Mouse (Mus musculus): ENCODE results near the gene Adora2a. TPM values are rescaled to one million over a fixed set of nuclear protein-coding genes. Genes with fewer than 3 reads are reported as not detected.
"Not testable (repeated sequence)": the region's sequence is repeated elsewhere in the genome, so short reads cannot be mapped to it uniquely, and the experiment has no call there.

The Adora2a gene
- polyA plus RNA-seq, 1 experiment from 2014 or later, result 5.1 TPM

DNA sequence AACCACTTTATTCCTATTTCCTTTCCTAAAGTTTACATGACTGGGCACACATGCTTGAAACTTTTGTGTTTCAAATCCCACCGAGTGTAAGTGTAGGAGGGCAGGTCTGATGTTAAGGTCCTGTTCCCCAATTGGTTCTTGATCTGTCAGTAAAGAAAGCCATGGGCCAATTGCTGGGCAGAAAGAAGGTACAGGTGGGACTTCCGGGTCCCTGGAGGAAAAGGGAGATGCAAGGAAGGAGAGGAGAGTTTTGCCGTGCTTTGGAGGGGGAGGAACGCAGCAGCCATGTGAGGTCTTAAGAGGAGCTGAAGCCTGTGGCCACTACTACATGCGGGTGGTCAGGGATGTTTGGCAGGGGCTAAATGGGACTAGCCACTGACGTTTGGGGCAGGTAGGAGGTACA, 48.6 kb downstream of the Adora2a start:
- Histone ChIP-seq H3K36me3 (ENCODE audit: control insufficient read depth, insufficient read depth, low read length) (no peaks in the 10 kb centered on the region), H3K4me3 (replicated peaks; ENCODE audit: low read depth, low read length) (no peak overlapping the region), H3K9me3 (ENCODE audit: control insufficient read depth, low read length) (no peaks in the 10 kb centered on the region), H3K27me3 (ENCODE audit: control insufficient read depth, insufficient read depth, low read length) (no peaks in the 10 kb centered on the region), H3K9ac (replicated peaks; ENCODE audit: low read length) (no peak overlapping the region), H3K4me1 (ENCODE audit: control insufficient read depth, insufficient read depth, low read length) (0 out of 2 replicates have a peak, but pooled peaks cover 4% of the 10 kb centered on the region), H3K27ac (replicated peaks; ENCODE audit: low read depth, low read length) (no peak overlapping the region), H3K4me2 (ENCODE audit: low read length) (no peak overlapping the region)
- DNase-seq (no peak), ATAC-seq (ENCODE audit: low FRiP score, low TSS enrichment) (no peak)
- 52% methylated on average over 6 of the region's 6 CpGs for WGBS

DNA sequence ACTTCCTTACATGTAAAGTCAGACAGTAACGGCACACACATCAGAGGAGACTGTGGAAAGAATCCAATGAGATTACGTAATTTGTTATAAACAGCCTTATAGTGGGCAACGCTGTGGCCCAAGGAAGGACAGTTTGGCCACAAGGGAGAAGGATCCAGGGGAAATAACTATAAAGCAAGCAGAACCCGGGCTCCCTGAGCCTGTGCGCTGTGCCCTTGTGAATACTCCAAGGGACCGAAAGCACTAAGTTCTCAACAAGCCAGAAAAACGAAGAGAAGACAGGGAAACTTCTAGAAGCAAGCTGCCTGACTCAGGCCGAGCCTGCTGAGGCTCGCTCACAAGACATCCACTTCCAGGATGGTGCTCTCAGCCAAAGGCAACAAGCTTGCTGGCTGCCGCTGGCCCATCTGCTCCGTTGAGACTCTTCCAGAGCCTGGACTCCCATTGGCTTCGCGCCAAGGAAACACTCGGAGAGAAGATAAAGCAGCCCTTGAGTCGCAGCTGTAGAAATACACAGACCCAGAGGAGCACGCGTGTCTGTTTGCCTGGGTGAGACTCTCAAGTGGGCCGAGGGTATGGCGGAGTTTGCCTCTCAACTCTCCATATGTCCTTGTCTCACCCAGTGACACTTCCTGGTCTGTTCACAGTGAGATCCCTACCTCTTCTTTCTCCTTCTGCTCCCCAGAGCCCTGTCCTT, 57.1 kb downstream of the Adora2a start:
- not testable (repeated sequence) for ATAC-seq (ENCODE audit: low FRiP score, low TSS enrichment); DNase-seq
- 93% methylated on average over 13 of the region's 19 CpGs for WGBS

GRCm38 (mm10) chr10:75378688-75379087, 62.0 kb downstream of the Adora2a start:
- no peak overlapping the region for H3K9ac ChIP-seq (replicated peaks; ENCODE audit: low read length)
- no peak overlapping the region for H3K4me3 ChIP-seq (replicated peaks; ENCODE audit: low read depth, low read length)
- no peak overlapping the region for H3K27ac ChIP-seq (replicated peaks; ENCODE audit: low read depth, low read length)
- H3K4me2 ChIP-seq (ENCODE audit: low read length), result no peak overlapping the region
- H3K9me3 ChIP-seq (ENCODE audit: control insufficient read depth, low read length), result no peaks in the 10 kb centered on the region
- DNase-seq, result no peak
- no peaks in the 10 kb centered on the region for H3K36me3 ChIP-seq (ENCODE audit: control insufficient read depth, insufficient read depth, low read length)
- no peaks in the 10 kb centered on the region for H3K4me1 ChIP-seq (ENCODE audit: control insufficient read depth, insufficient read depth, low read length)
- no peaks in the 10 kb centered on the region for H3K27me3 ChIP-seq (ENCODE audit: control insufficient read depth, insufficient read depth, low read length)
- WGBS, result 94% methylated on average over 10 of the region's 10 CpGs
- no peak for ATAC-seq (ENCODE audit: low FRiP score, low TSS enrichment)

More for the DNA sequence above, 57.1 kb downstream of the Adora2a start:
- H3K4me3 ChIP-seq (replicated peaks; ENCODE audit: low read depth, low read length); H3K36me3 ChIP-seq (ENCODE audit: control insufficient read depth, insufficient read depth, low read length); H3K4me2 ChIP-seq (ENCODE audit: low read length); H3K9me3 ChIP-seq (ENCODE audit: control insufficient read depth, low read length); H3K27ac ChIP-seq (replicated peaks; ENCODE audit: low read depth, low read length); H3K27me3 ChIP-seq (ENCODE audit: control insufficient read depth, insufficient read depth, low read length); H3K4me1 ChIP-seq (ENCODE audit: control insufficient read depth, insufficient read depth, low read length); H3K9ac ChIP-seq (replicated peaks; ENCODE audit: low read length): not testable (repeated sequence)

Other genes with a start within 250 kb of the Adora2a start
- 25.4 and 30.9 TPM in 2 replicates for gene Specc1l, start 104.8 kb upstream of the Adora2a start, polyA plus RNA-seq (2014; fragmentation: Nextera tagmentation; extraction: Ambion mirVana)
- 0.11 TPM in 1 of 2 replicates, not detected in the other for gene Upb1, start 84.2 kb downstream of the Adora2a start, polyA plus RNA-seq (2014; fragmentation: Nextera tagmentation; extraction: Ambion mirVana)
- 126 and 140 TPM in 2 replicates for gene Snrpd3, start 200.7 kb downstream of the Adora2a start, polyA plus RNA-seq (2014; fragmentation: Nextera tagmentation; extraction: Ambion mirVana)
- 22.4 and 31.5 TPM in 2 replicates for gene Gucd1, start 201.1 kb downstream of the Adora2a start, polyA plus RNA-seq (2014; fragmentation: Nextera tagmentation; extraction: Ambion mirVana)
- gene Lrrc75b, start 243.5 kb downstream of the Adora2a start, polyA plus RNA-seq (2014; fragmentation: Nextera tagmentation; extraction: Ambion mirVana), result 30.4 and 32.9 TPM in 2 replicates
- gene Ggt1, start 244.7 kb downstream of the Adora2a start, polyA plus RNA-seq (2014; fragmentation: Nextera tagmentation; extraction: Ambion mirVana), result 2.3 and 2.6 TPM in 2 replicates

Measured in midbrain, embryonic 14.5 days (tissue).